Mouse (Mus musculus) myocyte (in vitro differentiated cells): Measurements from ENCODE around the gene Angptl4. TPM values are rescaled to one million over a fixed set of nuclear protein-coding genes. Genes with fewer than 3 reads are reported as not detected.

Experiments used
- polyA plus RNA-seq: library from polyadenylated mRNA; unstranded; fragments of >200 nt; fragmentation: generic; extraction: Trizol; gene quantifications from one replicate; pipeline ENCODE4 v1.2.1, GENCODE M21; 2012; ENCODE audit warnings: missing spikeins

Angptl4 gene
- polyA plus RNA-seq, 1 experiment, result 42.8 TPM

Other genes starting within 250 kb of the Angptl4 start
- not detected for gene Myo1f, start 226.1 kb downstream of the Angptl4 start, polyA plus RNA-seq
- 21.9 TPM for gene Zfp414, start 152.7 kb downstream of the Angptl4 start, polyA plus RNA-seq
- gene Pram1, start 143.8 kb downstream of the Angptl4 start, polyA plus RNA-seq, result 0.41 TPM
- gene Hnrnpm, start 95.0 kb downstream of the Angptl4 start, polyA plus RNA-seq, result 68.2 TPM
- gene March2, start 63.2 kb downstream of the Angptl4 start, polyA plus RNA-seq, result 51.5 TPM
- 126 TPM for gene Rab11b, start 21.3 kb downstream of the Angptl4 start, polyA plus RNA-seq
- gene Kank3, start 28.7 kb upstream of the Angptl4 start, polyA plus RNA-seq, result 8.3 TPM
- 6,768 TPM for gene Rps28, start 42.7 kb upstream of the Angptl4 start, polyA plus RNA-seq
- gene Ndufa7, start 42.7 kb upstream of the Angptl4 start, polyA plus RNA-seq, result 614 TPM
- gene Cd320, start 61.3 kb upstream of the Angptl4 start, polyA plus RNA-seq, result 83.1 TPM
- not detected for gene Gm7029, start 92.0 kb upstream of the Angptl4 start, polyA plus RNA-seq
- gene Kifc1, start 108.8 kb upstream of the Angptl4 start, polyA plus RNA-seq, result 32.2 TPM
- 0.17 TPM for gene Platr17, start 123.3 kb upstream of the Angptl4 start, polyA plus RNA-seq
- gene Daxx, start 127.6 kb upstream of the Angptl4 start, polyA plus RNA-seq, result 16.9 TPM
- 50.6 TPM for gene Tapbp, start 134.1 kb upstream of the Angptl4 start, polyA plus RNA-seq
- gene Zbtb22, start 134.1 kb upstream of the Angptl4 start, polyA plus RNA-seq, result 31.6 TPM
- gene Rgl2, start 147.7 kb upstream of the Angptl4 start, polyA plus RNA-seq, result 20.1 TPM
- gene Pfdn6, start 158.5 kb upstream of the Angptl4 start, polyA plus RNA-seq, result 110 TPM
- 25.9 TPM for gene Wdr46, start 158.8 kb upstream of the Angptl4 start, polyA plus RNA-seq
- gene B3galt4, start 169.7 kb upstream of the Angptl4 start, polyA plus RNA-seq, result 1.2 TPM
- 29.9 TPM for gene Vps52, start 174.0 kb upstream of the Angptl4 start, polyA plus RNA-seq
- gene Rps18, start 174.2 kb upstream of the Angptl4 start, polyA plus RNA-seq, result 287 TPM
- gene H2-K1, start 218.5 kb upstream of the Angptl4 start, polyA plus RNA-seq, result 89.2 TPM
- gene Ring1, start 242.8 kb upstream of the Angptl4 start, polyA plus RNA-seq, result 42.9 TPM
- 51.1 TPM for gene H2-Ke6, start 246.2 kb upstream of the Angptl4 start, polyA plus RNA-seq
- 207 TPM for gene Slc39a7, start 249.9 kb upstream of the Angptl4 start, polyA plus RNA-seq
- gene Rxrb, start 250.0 kb upstream of the Angptl4 start, polyA plus RNA-seq, result 45.8 TPM